Mouse (Mus musculus): ENCODE measurements around the gene Tcf3. TPM values are rescaled to one million over a fixed set of nuclear protein-coding genes. Genes with fewer than 3 reads are reported as not detected.

Gene Tcf3
- polyA plus RNA-seq, 2 experiments: 129 to 191 TPM

DNA sequence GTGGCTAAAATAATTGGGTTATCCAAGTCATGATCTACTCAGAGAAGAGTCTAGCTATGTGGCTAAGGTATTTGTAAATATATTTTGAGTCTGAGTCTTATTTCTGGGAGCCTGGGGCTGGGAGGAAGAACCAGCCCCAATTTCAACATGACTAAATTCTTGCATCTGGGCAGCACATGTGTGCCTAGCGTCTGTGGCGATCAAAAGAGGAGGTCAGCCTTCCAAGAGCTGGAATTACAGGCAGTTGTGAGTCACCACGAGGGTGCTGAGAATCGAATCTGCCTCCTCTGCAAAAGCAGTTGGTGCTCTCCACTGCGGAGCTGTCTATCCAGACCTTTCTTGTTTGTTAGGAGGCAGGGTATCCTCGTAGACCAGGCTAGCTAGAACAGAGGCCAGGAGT is 67.7 kb downstream of the Tcf3 start:
- no peak overlapping the region for H3K4me2 ChIP-seq (replicated peaks; ENCODE audit: low read depth, low read length, severe bottlenecking)
- H3K27me3 ChIP-seq (ENCODE audit: control insufficient read depth, insufficient read depth, low read length): no peaks in the 10 kb centered on the region
- H3K36me3 ChIP-seq (ENCODE audit: control insufficient read depth, insufficient read depth, low read length): no peaks in the 10 kb centered on the region
- no peak overlapping the region for H3K4me3 ChIP-seq (replicated peaks; ENCODE audit: low read length)
- no peaks in the 10 kb centered on the region for H3K9me3 ChIP-seq (ENCODE audit: control insufficient read depth, low read length)
- ATAC-seq (ENCODE audit: low FRiP score, low read depth) (no peak), DNase-seq (ENCODE audit: low spot score) (no peak)
- no peak overlapping the region for H3K9ac ChIP-seq (ENCODE audit: low read depth, low read length, severe bottlenecking)
- WGBS: 43% methylated on average over 6 of the region's 6 CpGs
- no peak overlapping the region for H3K27ac ChIP-seq (replicated peaks; ENCODE audit: low read depth, low read length)
- TF ChIP-seq POLR2A (IDR thresholded peaks at IDR 0.05; ENCODE audit: borderline replicate concordance, extremely low read depth, insufficient read depth, insufficient read length): no peak
- no peaks in the 10 kb centered on the region for H3K4me1 ChIP-seq (ENCODE audit: control insufficient read depth, insufficient read depth, low read length)

DNA sequence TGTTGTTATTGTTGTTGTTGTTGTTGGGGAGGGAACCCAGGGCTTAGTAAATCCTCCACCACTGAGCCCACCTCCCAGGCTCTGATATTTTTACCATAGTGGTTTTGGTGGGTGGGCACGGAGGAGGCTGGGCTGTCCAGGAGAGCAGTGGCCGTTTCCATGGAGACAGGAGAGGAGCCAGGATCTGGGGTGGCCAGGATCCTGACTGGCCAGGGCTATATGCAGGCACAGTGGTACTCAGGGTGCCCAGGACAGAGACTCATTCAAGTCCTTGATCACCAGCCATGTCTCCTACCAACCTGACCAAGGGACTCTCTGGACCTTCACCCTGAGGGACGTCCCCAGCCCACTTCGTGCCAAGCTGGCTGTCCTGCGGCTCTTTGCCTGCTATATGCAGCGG is 69.7 kb downstream of the Tcf3 start:
- H3K36me3 ChIP-seq (ENCODE audit: control insufficient read depth, insufficient read depth, low read length): no peaks in the 10 kb centered on the region
- no peaks in the 10 kb centered on the region for H3K9me3 ChIP-seq (ENCODE audit: control insufficient read depth, low read length)
- WGBS: 42% methylated on average over 6 of the region's 6 CpGs
- 0 out of 2 replicates have a peak, but pooled peaks cover under 1% of the 10 kb centered on the region for H3K27me3 ChIP-seq (ENCODE audit: control insufficient read depth, insufficient read depth, low read length)
- no peak overlapping the region for H3K4me3 ChIP-seq (replicated peaks; ENCODE audit: low read length)
- no peak for TF ChIP-seq POLR2A (IDR thresholded peaks at IDR 0.05; ENCODE audit: borderline replicate concordance, extremely low read depth, insufficient read depth, insufficient read length)
- DNase-seq (ENCODE audit: low spot score) (no peak), ATAC-seq (ENCODE audit: low FRiP score, low read depth) (no peak)
- H3K9ac ChIP-seq (ENCODE audit: low read depth, low read length, severe bottlenecking): no peak overlapping the region
- no peak overlapping the region for H3K4me2 ChIP-seq (replicated peaks; ENCODE audit: low read depth, low read length, severe bottlenecking)
- no peaks in the 10 kb centered on the region for H3K4me1 ChIP-seq (ENCODE audit: control insufficient read depth, insufficient read depth, low read length)
- no peak overlapping the region for H3K27ac ChIP-seq (replicated peaks; ENCODE audit: low read depth, low read length)

Small RNA genes lying within 50 kb of the gene (microRNA-seq; reads per million reads assigned to microRNA genes)
- not detected for gene Gm22721

Other genes starting within 250 kb of the Tcf3 start
- 91.5 and 93.4 TPM in 2 replicates for gene Mum1, start 207.2 kb downstream of the Tcf3 start, polyA plus RNA-seq (2012; rRNA removed)
- 50.1 and 57.3 TPM in 2 replicates for gene Mum1, start 207.2 kb downstream of the Tcf3 start, polyA plus RNA-seq (2014; fragmentation: Nextera tagmentation; extraction: Ambion mirVana)
- gene Ndufs7, start 184.5 kb downstream of the Tcf3 start, polyA plus RNA-seq (2012; rRNA removed): 338 and 449 TPM in 2 replicates
- gene Ndufs7, start 184.5 kb downstream of the Tcf3 start, polyA plus RNA-seq (2014; fragmentation: Nextera tagmentation; extraction: Ambion mirVana): 349 and 366 TPM in 2 replicates
- 74.1 and 80.5 TPM in 2 replicates for gene Gamt, start 172.6 kb downstream of the Tcf3 start, polyA plus RNA-seq (2012; rRNA removed)
- gene Gamt, start 172.6 kb downstream of the Tcf3 start, polyA plus RNA-seq (2014; fragmentation: Nextera tagmentation; extraction: Ambion mirVana): 75.7 and 90.8 TPM in 2 replicates
- gene Dazap1, start 172.2 kb downstream of the Tcf3 start, polyA plus RNA-seq (2012; rRNA removed): 243 and 272 TPM in 2 replicates
- 46.1 and 50.7 TPM in 2 replicates for gene Dazap1, start 172.2 kb downstream of the Tcf3 start, polyA plus RNA-seq (2014; fragmentation: Nextera tagmentation; extraction: Ambion mirVana)
- 3,060 and 3,829 TPM in 2 replicates for gene Rps15, start 141.2 kb downstream of the Tcf3 start, polyA plus RNA-seq (2012; rRNA removed)
- 1,091 and 1,173 TPM in 2 replicates for gene Rps15, start 141.2 kb downstream of the Tcf3 start, polyA plus RNA-seq (2014; fragmentation: Nextera tagmentation; extraction: Ambion mirVana)
- 2.5 and 3.3 TPM in 2 replicates for gene Apc2, start 137.7 kb downstream of the Tcf3 start, polyA plus RNA-seq (2012; rRNA removed)
- gene Apc2, start 137.7 kb downstream of the Tcf3 start, polyA plus RNA-seq (2014; fragmentation: Nextera tagmentation; extraction: Ambion mirVana): 1.5 and 1.8 TPM in 2 replicates
- gene 2310011J03Rik, start 113.1 kb downstream of the Tcf3 start, polyA plus RNA-seq (2012; rRNA removed): 45.1 and 46.7 TPM in 2 replicates
- 45.1 and 46.1 TPM in 2 replicates for gene 2310011J03Rik, start 113.1 kb downstream of the Tcf3 start, polyA plus RNA-seq (2014; fragmentation: Nextera tagmentation; extraction: Ambion mirVana)
- gene Pcsk4, start 104.1 kb downstream of the Tcf3 start, polyA plus RNA-seq (2012; rRNA removed): 7.8 and 10.7 TPM in 2 replicates
- gene Pcsk4, start 104.1 kb downstream of the Tcf3 start, polyA plus RNA-seq (2014; fragmentation: Nextera tagmentation; extraction: Ambion mirVana): 4.2 and 5.9 TPM in 2 replicates
- gene Reep6, start 103.7 kb downstream of the Tcf3 start, polyA plus RNA-seq (2012; rRNA removed): 3.9 TPM in 2 replicates
- 9.9 and 10.5 TPM in 2 replicates for gene Reep6, start 103.7 kb downstream of the Tcf3 start, polyA plus RNA-seq (2014; fragmentation: Nextera tagmentation; extraction: Ambion mirVana)
- gene Adamtsl5, start 85.2 kb downstream of the Tcf3 start, polyA plus RNA-seq (2012; rRNA removed): 16.5 and 21.9 TPM in 2 replicates
- 6.5 and 6.7 TPM in 2 replicates for gene Adamtsl5, start 85.2 kb downstream of the Tcf3 start, polyA plus RNA-seq (2014; fragmentation: Nextera tagmentation; extraction: Ambion mirVana)
- 1.8 and 1.9 TPM in 2 replicates for gene Plk5, start 77.2 kb downstream of the Tcf3 start, polyA plus RNA-seq (2012; rRNA removed)
- gene Plk5, start 77.2 kb downstream of the Tcf3 start, polyA plus RNA-seq (2014; fragmentation: Nextera tagmentation; extraction: Ambion mirVana): 0.48 and 0.88 TPM in 2 replicates
- gene Mex3d, start 46.0 kb downstream of the Tcf3 start, polyA plus RNA-seq (2012; rRNA removed): 44.0 and 60.0 TPM in 2 replicates
- 8.2 and 9.0 TPM in 2 replicates for gene Mex3d, start 46.0 kb downstream of the Tcf3 start, polyA plus RNA-seq (2014; fragmentation: Nextera tagmentation; extraction: Ambion mirVana)
- 267 and 270 TPM in 2 replicates for gene Mbd3, start 34.1 kb downstream of the Tcf3 start, polyA plus RNA-seq (2012; rRNA removed)
- 196 and 214 TPM in 2 replicates for gene Mbd3, start 34.1 kb downstream of the Tcf3 start, polyA plus RNA-seq (2014; fragmentation: Nextera tagmentation; extraction: Ambion mirVana)
- gene Uqcr11, start 26.8 kb downstream of the Tcf3 start, polyA plus RNA-seq (2012; rRNA removed): 572 and 718 TPM in 2 replicates
- 617 and 707 TPM in 2 replicates for gene Uqcr11, start 26.8 kb downstream of the Tcf3 start, polyA plus RNA-seq (2014; fragmentation: Nextera tagmentation; extraction: Ambion mirVana)
- gene Onecut3, start 61.2 kb upstream of the Tcf3 start, polyA plus RNA-seq (2012; rRNA removed): 0.01 TPM in 2 replicates
- not detected in 2 replicates for gene Onecut3, start 61.2 kb upstream of the Tcf3 start, polyA plus RNA-seq (2014; fragmentation: Nextera tagmentation; extraction: Ambion mirVana)
- 0.30 and 0.70 TPM in 2 replicates for gene Atp8b3, start 105.5 kb upstream of the Tcf3 start, polyA plus RNA-seq (2012; rRNA removed)
- gene Atp8b3, start 105.5 kb upstream of the Tcf3 start, polyA plus RNA-seq (2014; fragmentation: Nextera tagmentation; extraction: Ambion mirVana): 0.14 and 0.22 TPM in 2 replicates
- 56.4 and 79.5 TPM in 2 replicates for gene Rexo1, start 127.9 kb upstream of the Tcf3 start, polyA plus RNA-seq (2012; rRNA removed)
- 27.9 and 32.4 TPM in 2 replicates for gene Rexo1, start 127.9 kb upstream of the Tcf3 start, polyA plus RNA-seq (2014; fragmentation: Nextera tagmentation; extraction: Ambion mirVana)
- gene Klf16, start 143.7 kb upstream of the Tcf3 start, polyA plus RNA-seq (2012; rRNA removed): 18.9 and 26.9 TPM in 2 replicates
- 11.0 and 11.5 TPM in 2 replicates for gene Klf16, start 143.7 kb upstream of the Tcf3 start, polyA plus RNA-seq (2014; fragmentation: Nextera tagmentation; extraction: Ambion mirVana)
- 116 and 173 TPM in 2 replicates for gene Abhd17a, start 156.7 kb upstream of the Tcf3 start, polyA plus RNA-seq (2012; rRNA removed)
- gene Abhd17a, start 156.7 kb upstream of the Tcf3 start, polyA plus RNA-seq (2014; fragmentation: Nextera tagmentation; extraction: Ambion mirVana): 129 and 132 TPM in 2 replicates
- 83.1 and 107 TPM in 2 replicates for gene Scamp4, start 169.2 kb upstream of the Tcf3 start, polyA plus RNA-seq (2012; rRNA removed)
- 91.4 and 104 TPM in 2 replicates for gene Scamp4, start 169.2 kb upstream of the Tcf3 start, polyA plus RNA-seq (2014; fragmentation: Nextera tagmentation; extraction: Ambion mirVana)
- 16.8 and 29.2 TPM in 2 replicates for gene Adat3, start 169.2 kb upstream of the Tcf3 start, polyA plus RNA-seq (2012; rRNA removed)
- gene Adat3, start 169.2 kb upstream of the Tcf3 start, polyA plus RNA-seq (2014; fragmentation: Nextera tagmentation; extraction: Ambion mirVana): 5.6 and 6.4 TPM in 2 replicates
- gene Gm49322, start 172.4 kb upstream of the Tcf3 start, polyA plus RNA-seq (2012; rRNA removed): 5.6 and 6.2 TPM in 2 replicates
- gene Gm49322, start 172.4 kb upstream of the Tcf3 start, polyA plus RNA-seq (2014; fragmentation: Nextera tagmentation; extraction: Ambion mirVana): 2.2 and 2.8 TPM in 2 replicates
- 253 and 298 TPM in 2 replicates for gene Csnk1g2, start 189.2 kb upstream of the Tcf3 start, polyA plus RNA-seq (2012; rRNA removed)
- 110 and 125 TPM in 2 replicates for gene Csnk1g2, start 189.2 kb upstream of the Tcf3 start, polyA plus RNA-seq (2014; fragmentation: Nextera tagmentation; extraction: Ambion mirVana)
- gene Btbd2, start 223.4 kb upstream of the Tcf3 start, polyA plus RNA-seq (2012; rRNA removed): 87.8 and 122 TPM in 2 replicates
- gene Btbd2, start 223.4 kb upstream of the Tcf3 start, polyA plus RNA-seq (2014; fragmentation: Nextera tagmentation; extraction: Ambion mirVana): 78.0 and 89.1 TPM in 2 replicates
- gene Mknk2, start 244.5 kb upstream of the Tcf3 start, polyA plus RNA-seq (2012; rRNA removed): 108 and 147 TPM in 2 replicates
- gene Mknk2, start 244.5 kb upstream of the Tcf3 start, polyA plus RNA-seq (2014; fragmentation: Nextera tagmentation; extraction: Ambion mirVana): 93.0 and 97.7 TPM in 2 replicates